Mouse (Mus musculus): ENCODE measurements around the gene Cyp24a1. TPM values are rescaled to one million over a fixed set of nuclear protein-coding genes. Genes with fewer than 3 reads are reported as not detected.
"Not testable (repeated sequence)": the region's sequence is repeated elsewhere in the genome, so short reads cannot be mapped to it uniquely, and the experiment has no call there.

Gene Cyp24a1
- total and polyA plus RNA-seq, 3 experiments = 0.01 TPM; not detected in 2

GRCm38 (mm10) chr2:170453809-170454208 is 43.1 kb downstream of the Cyp24a1 start:
- not testable (repeated sequence) for H3K4me1 ChIP-seq (ENCODE audit: control insufficient read depth in 1 of 2, insufficient read depth in 2 of 2, low read length in 2 of 2); H3K27me3 ChIP-seq (ENCODE audit: control insufficient read depth in 1 of 2, insufficient read depth in 2 of 2, low read length in 2 of 2); H3K27ac ChIP-seq (ENCODE audit: control insufficient read depth, low read depth, low read length); H3K36me3 ChIP-seq (ENCODE audit: control insufficient read depth in 1 of 2, insufficient read depth in 2 of 2, low read length in 2 of 2); H3K79me2 ChIP-seq (ENCODE audit: control insufficient read depth, insufficient read depth, low read length, poor library complexity); H3K9ac ChIP-seq (ENCODE audit: control insufficient read depth, low read depth, low read length, poor library complexity, severe bottlenecking); DNase-seq (ENCODE audit: low read depth, low spot score); H3K9me3 ChIP-seq (replicated peaks; ENCODE audit: insufficient read depth, low read length); H3K4me3 ChIP-seq (ENCODE audit: control insufficient read depth in 1 of 2, insufficient read depth in 1 of 2, low read depth in 2 of 2, low read length in 2 of 2)

- Histone ChIP-seq H3K9ac (ENCODE audit: control insufficient read depth, low read depth, low read length, poor library complexity, severe bottlenecking) (no peak overlapping the region), H3K4me1 (ENCODE audit: control insufficient read depth in 1 of 2, insufficient read depth in 2 of 2, low read length in 2 of 2) (no peaks in the 10 kb centered on the region), H3K27ac (ENCODE audit: control insufficient read depth, low read depth, low read length) (no peak overlapping the region), H3K27me3 (ENCODE audit: control insufficient read depth in 1 of 2, insufficient read depth in 2 of 2, low read length in 2 of 2) (no peaks in the 10 kb centered on the region), H3K9me3 (replicated peaks; ENCODE audit: insufficient read depth, low read length) (no peaks in the 10 kb centered on the region), H3K4me3 (ENCODE audit: control insufficient read depth in 1 of 2, insufficient read depth in 1 of 2, low read depth in 2 of 2, low read length in 2 of 2) (no peak overlapping the region), H3K79me2 (ENCODE audit: control insufficient read depth, insufficient read depth, low read length, poor library complexity) (no peaks in the 10 kb centered on the region), H3K36me3 (ENCODE audit: control insufficient read depth in 1 of 2, insufficient read depth in 2 of 2, low read length in 2 of 2) (no peaks in the 10 kb centered on the region)
- TF ChIP-seq ELF1 (IDR thresholded peaks at IDR 0.05; ENCODE audit: low read depth, low read length) = no peak
- peak; percentile 44 to 80 (median 79) for TF ChIP-seq CTCF (IDR thresholded peaks at IDR 0.05 in 2 of 3, conservative IDR thresholded peaks at IDR 0.05 in 1 of 3; ENCODE audit: control insufficient read depth in 1 of 3, insufficient read depth in 1 of 3, low read depth in 2 of 3, low read length in 3 of 3, poor library complexity in 1 of 3, severe bottlenecking in 1 of 3)
- TF ChIP-seq RAD21 (IDR thresholded peaks at IDR 0.05; ENCODE audit: low read depth, low read length) = peak; percentile 75
- TF ChIP-seq TAL1 (IDR thresholded peaks at IDR 0.05; ENCODE audit: low read length) = no peak
- peak; percentile 80 for TF ChIP-seq SMC3 (IDR thresholded peaks at IDR 0.05; ENCODE audit: low read depth, low read length)
- no peak for TF ChIP-seq MAFK (IDR thresholded peaks at IDR 0.05; ENCODE audit: borderline replicate concordance, low read depth, low read length)
- no peak for TF ChIP-seq ZNF384 (IDR thresholded peaks at IDR 0.05; ENCODE audit: low read depth, low read length)
- TF ChIP-seq ZC3H11A (IDR thresholded peaks at IDR 0.05; ENCODE audit: low read depth, low read length) = peak; percentile 53
- TF ChIP-seq MYB (IDR thresholded peaks at IDR 0.05; ENCODE audit: low read depth, low read length) = no peak
- DNase-seq (ENCODE audit: low read depth, low spot score) = peak; percentile 57
These were observed 46.0 kb downstream of the Cyp24a1 start for GRCm38 (mm10) chr2:170450933-170451332.

GRCm38 (mm10) chr2:170447651-170448050 is 49.3 kb downstream of the Cyp24a1 start:
- H3K4me3 ChIP-seq (ENCODE audit: control insufficient read depth in 1 of 2, insufficient read depth in 1 of 2, low read depth in 2 of 2, low read length in 2 of 2) = no peak overlapping the region
- H3K27me3 ChIP-seq (ENCODE audit: control insufficient read depth in 1 of 2, insufficient read depth in 2 of 2, low read length in 2 of 2) = no peaks in the 10 kb centered on the region
- H3K27ac ChIP-seq (ENCODE audit: control insufficient read depth, low read depth, low read length) = no peak overlapping the region
- H3K4me1 ChIP-seq (ENCODE audit: control insufficient read depth in 1 of 2, insufficient read depth in 2 of 2, low read length in 2 of 2) = no peaks in the 10 kb centered on the region
- no peaks in the 10 kb centered on the region for H3K36me3 ChIP-seq (ENCODE audit: control insufficient read depth in 1 of 2, insufficient read depth in 2 of 2, low read length in 2 of 2)
- no peaks in the 10 kb centered on the region for H3K79me2 ChIP-seq (ENCODE audit: control insufficient read depth, insufficient read depth, low read length, poor library complexity)
- TF ChIP-seq MYC (IDR thresholded peaks at IDR 0.05; ENCODE audit: low read depth, low read length) = no peak
- TF ChIP-seq NRF1 (IDR thresholded peaks at IDR 0.05; ENCODE audit: insufficient read depth, low read depth, low read length, poor library complexity, severe bottlenecking) = no peak
- TF ChIP-seq MXI1 (IDR thresholded peaks at IDR 0.05; ENCODE audit: low read depth, low read length) = no peak
- TF ChIP-seq POLR2AphosphoS5 (IDR thresholded peaks at IDR 0.05; ENCODE audit: borderline replicate concordance, low read depth, low read length) = no peak
- TF ChIP-seq E2F4 (IDR thresholded peaks at IDR 0.05; ENCODE audit: borderline replicate concordance, low read depth, low read length) = no peak
- TF ChIP-seq HCFC1 (IDR thresholded peaks at IDR 0.05; ENCODE audit: low read depth, low read length) = no peak
- TF ChIP-seq RAD21 (IDR thresholded peaks at IDR 0.05; ENCODE audit: low read depth, low read length) = no peak
- TF ChIP-seq TBP (IDR thresholded peaks at IDR 0.05; ENCODE audit: low read depth, low read length) = no peak
- TF ChIP-seq USF2 (IDR thresholded peaks at IDR 0.05; ENCODE audit: borderline replicate concordance in 1 of 2, insufficient read depth in 1 of 2, low read depth in 1 of 2, low read length in 2 of 2) = no peak
- DNase-seq (ENCODE audit: low read depth, low spot score) = no peak
- no peak overlapping the region for H3K9ac ChIP-seq (ENCODE audit: control insufficient read depth, low read depth, low read length, poor library complexity, severe bottlenecking)
- H3K9me3 ChIP-seq (replicated peaks; ENCODE audit: insufficient read depth, low read length) = no peaks in the 10 kb centered on the region

Data from MEL (cell line).